Mouse (Mus musculus): Measurements from ENCODE around the gene Rbm8a.
"Not testable (repeated sequence)": the region's sequence is repeated elsewhere in the genome, so short reads cannot be mapped to it uniquely, and the experiment has no call there.

Gene Rbm8a

GRCm38 (mm10) chr3:96606007-96606406 is 23.7 kb upstream of the Rbm8a start:
- DNase-seq = not testable (repeated sequence)

- DNase-seq = no peak
These were observed 23.1 kb upstream of the Rbm8a start for GRCm38 (mm10) chr3:96606618-96607017.

- no peak for DNase-seq
These were observed 11.8 kb upstream of the Rbm8a start for GRCm38 (mm10) chr3:96617941-96618340.

GRCm38 (mm10) chr3:96623201-96623600 is 6.5 kb upstream of the Rbm8a start:
- DNase-seq = no peak

GRCm38 (mm10) chr3:96632058-96632457 is 2.3 kb downstream of the Rbm8a start:
- DNase-seq = no peak

- DNase-seq = no peak
These were observed 4.3 kb downstream of the Rbm8a start for GRCm38 (mm10) chr3:96634015-96634414.

GRCm38 (mm10) chr3:96634928-96635879 is 5.5 kb downstream of the Rbm8a start, which contains the start of the genes Pex11b and Gm42957:
Gene Pex11b (plus strand): TSS chr3:96635376.
Gene Gm42957 (plus strand): TSS chr3:96635474.
- DNase-seq = peak; percentile 83 to 88

- DNase-seq = no peak
These were observed 6.2 kb downstream of the Rbm8a start for GRCm38 (mm10) chr3:96635906-96636305.

GRCm38 (mm10) chr3:96636448-96636847 is 6.7 kb downstream of the Rbm8a start:
- no peak for DNase-seq

- DNase-seq = peak; percentile 31 to 81
These were observed 9.5 kb downstream of the Rbm8a start for GRCm38 (mm10) chr3:96639219-96639618.

- peak in 1 of 2 experiments; percentile 48 for DNase-seq
These were observed 15.4 kb downstream of the Rbm8a start, which contains the start of gene Itga10 for GRCm38 (mm10) chr3:96645018-96645649. Gene Itga10 (plus strand): TSS chr3:96645584.

GRCm38 (mm10) chr3:96647365-96647764 is 17.6 kb downstream of the Rbm8a start:
- no peak for DNase-seq

GRCm38 (mm10) chr3:96660901-96661300 is 31.2 kb downstream of the Rbm8a start:
- DNase-seq = no peak

GRCm38 (mm10) chr3:96662731-96663316 is 33.1 kb downstream of the Rbm8a start:
- no peak for DNase-seq

- DNase-seq = peak; percentile 62 to 87
These were observed 33.9 kb downstream of the Rbm8a start for GRCm38 (mm10) chr3:96663432-96664239.

GRCm38 (mm10) chr3:96665732-96666363 is 36.1 kb downstream of the Rbm8a start:
- not testable (repeated sequence) for DNase-seq

- peak; percentile 55 to 65 for DNase-seq
These were observed 37.2 kb downstream of the Rbm8a start for GRCm38 (mm10) chr3:96666916-96667315.

- DNase-seq = peak in 1 of 2 experiments; percentile 47
These were observed 37.6 kb downstream of the Rbm8a start for GRCm38 (mm10) chr3:96667316-96667715.

- no peak for DNase-seq
These were observed 38.8 kb downstream of the Rbm8a start for GRCm38 (mm10) chr3:96668424-96669067.

- DNase-seq = peak; percentile 84 to 86
These were observed 40.2 kb downstream of the Rbm8a start, which contains the start of gene Ankrd35 for GRCm38 (mm10) chr3:96669727-96670468. Gene Ankrd35 (plus strand): TSS chr3:96670131.
